Mouse (Mus musculus) hindbrain, embryonic 12.5 days (tissue): ENCODE results near the gene Adam17. TPM values are rescaled to one million over a fixed set of nuclear protein-coding genes. Genes with fewer than 3 reads are reported as not detected.

Source experiments
- ATAC-seq: fragments of 200-750 bp; cut with Nextera tagmentation; 2 replicates; pipeline ENCODE4 v1.8.0; 2017; ENCODE audit warnings: moderate TSS enrichment; ENCODE audit not compliant: low FRiP score
- H3K27ac ChIP-seq: fragments of 300-500 bp; sonication (generic); 2 replicates; pipeline ENCODE4 v1.5.1; 2016; ENCODE audit warnings: mild to moderate bottlenecking
- H3K27me3 ChIP-seq: fragments of 300-500 bp; sonication (generic); 2 replicates; pipeline ENCODE4 v1.6.1; 2016; ENCODE audit warnings: mild to moderate bottlenecking
- H3K36me3 ChIP-seq: fragments of 300-500 bp; sonication (generic); 2 replicates; pipeline ENCODE4 v1.6.1; 2016; ENCODE audit warnings: mild to moderate bottlenecking
- H3K4me1 ChIP-seq: fragments of 300-500 bp; sonication (generic); 2 replicates; pipeline ENCODE4 v1.6.1; 2016
- H3K4me2 ChIP-seq: fragments of 300-500 bp; sonication (generic); replicated peaks from 2 replicates; pipeline ENCODE4 v1.6.1; 2016; ENCODE audit warnings: mild to moderate bottlenecking
- H3K4me3 ChIP-seq: fragments of 300-500 bp; sonication (generic); 2 replicates; pipeline ENCODE4 v1.5.1; 2016; ENCODE audit warnings: mild to moderate bottlenecking
- H3K9ac ChIP-seq: fragments of 300-500 bp; sonication (generic); 2 replicates; pipeline ENCODE4 v1.6.1; 2016; ENCODE audit warnings: mild to moderate bottlenecking, moderate library complexity
- H3K9me3 ChIP-seq: fragments of 300-500 bp; sonication (generic); replicated peaks from 2 replicates; pipeline ENCODE4 v1.6.1; 2016; ENCODE audit warnings: mild to moderate bottlenecking
- WGBS: fragments of 180-500 bp; shearing (Covaris S2); methylation state at CpG from one replicate; pipeline ENCODE4 v1.1.7; 2016; 5-methylcytosine and 5-hydroxymethylcytosine counted together
- polyA plus RNA-seq: library from polyadenylated mRNA; unstranded; fragments of >200 nt; fragmentation: Nextera tagmentation; extraction: Ambion mirVana; gene quantifications from 2 replicates; pipeline ENCODE4 v1.2.1, GENCODE M21; 2016

Adam17 gene
- polyA plus RNA-seq, 1 experiment from 2014 or later: 40.7 TPM

- Histone ChIP-seq H3K27me3 (no peaks in the 10 kb centered on the region), H3K4me2 (no peak overlapping the region), H3K27ac (no peak overlapping the region), H3K9me3 (no peaks in the 10 kb centered on the region), H3K4me1 (peaks cover 19% of the 10 kb centered on the region), H3K9ac (no peak overlapping the region), H3K4me3 (no peak overlapping the region), H3K36me3 (peaks cover 43% of the 10 kb centered on the region)
- 86% methylated on average over 6 of the region's 6 CpGs for WGBS
- no peak for ATAC-seq
Measured at GRCm38 (mm10) chr12:21289651-21290050, 83.8 kb downstream of the Adam17 start.

DNA sequence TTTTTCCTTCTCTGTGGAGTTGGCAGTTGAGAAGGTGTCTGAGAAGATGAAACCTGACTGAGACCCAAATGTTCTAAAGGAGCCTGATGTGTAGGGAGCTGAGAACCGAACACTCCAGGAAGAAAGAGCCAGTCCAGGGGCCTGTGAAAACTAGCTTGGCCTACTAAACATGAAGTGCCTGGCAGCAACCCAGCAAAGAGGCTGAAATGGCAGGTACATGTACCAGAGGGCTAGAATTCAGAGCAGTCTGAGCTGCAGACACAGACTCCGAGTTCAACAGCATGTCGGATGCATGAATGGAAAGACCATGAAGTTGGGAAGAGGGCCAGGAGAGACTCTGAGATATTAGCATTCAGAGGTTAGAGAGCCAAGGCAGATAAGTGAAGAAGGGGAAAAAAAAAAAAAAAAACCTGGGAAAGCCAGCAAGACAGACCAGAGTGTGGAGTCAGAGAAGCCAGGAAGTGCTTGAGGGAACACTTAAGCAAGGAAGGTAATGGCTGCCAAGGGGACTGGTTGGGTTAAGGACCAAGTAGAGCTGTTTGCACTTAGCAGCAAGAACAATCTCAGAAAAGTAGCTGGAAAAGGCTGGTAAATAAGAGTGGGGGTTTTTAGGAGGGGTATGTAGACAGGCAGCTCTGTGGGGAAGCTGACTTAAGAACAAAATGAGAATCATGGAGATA, 84.6 kb downstream of the Adam17 start:
- H3K9me3 ChIP-seq: no peaks in the 10 kb centered on the region
- no peak for ATAC-seq
- 98% methylated on average over 3 of the region's 3 CpGs for WGBS
- no peaks in the 10 kb centered on the region for H3K27me3 ChIP-seq
- H3K4me3 ChIP-seq: no peak overlapping the region
- H3K27ac ChIP-seq: no peak overlapping the region
- H3K9ac ChIP-seq: no peak overlapping the region
- peaks cover 19% of the 10 kb centered on the region for H3K4me1 ChIP-seq
- H3K36me3 ChIP-seq: peaks cover 35% of the 10 kb centered on the region
- H3K4me2 ChIP-seq: no peak overlapping the region

- H3K4me2 ChIP-seq: peak overlapping the region; percentile 53
- no peaks in the 10 kb centered on the region for H3K9me3 ChIP-seq
- peak; percentile 55 for ATAC-seq
- H3K9ac ChIP-seq: peak overlapping the region; percentile 67
- H3K36me3 ChIP-seq: peaks cover 17% of the 10 kb centered on the region
- H3K27ac ChIP-seq: peak overlapping the region; percentile 80
- WGBS: 37% methylated on average over 18 of the region's 18 CpGs
- peak overlapping the region; percentile 53 for H3K4me3 ChIP-seq
- H3K27me3 ChIP-seq: no peaks in the 10 kb centered on the region
- peaks cover 19% of the 10 kb centered on the region for H3K4me1 ChIP-seq
Measured at GRCm38 (mm10) chr12:21286712-21287650, 86.5 kb downstream of the Adam17 start.

- Histone ChIP-seq H3K9ac (peak within 1 kb of the TSS; percentile 79), H3K27me3 (no peaks in the 10 kb centered on the region), H3K4me2 (peak within 1 kb of the TSS; percentile 75), H3K4me1 (peaks cover 19% of the 10 kb centered on the region), H3K4me3 (peak within 1 kb of the TSS; percentile 53), H3K9me3 (no peaks in the 10 kb centered on the region), H3K27ac (peak within 1 kb of the TSS; percentile 80), H3K36me3 (peaks cover 10% of the 10 kb centered on the region)
- under 1% methylated on average over 28 of the region's 28 CpGs for WGBS
- ATAC-seq: peak; percentile 96
Measured at GRCm38 (mm10) chr12:21286243-21286622, 87.2 kb downstream of the Adam17 start, which contains the start of gene Itgb1bp1. Itgb1bp1 (minus strand) TSS chr12:21286284.

- under 1% methylated on average over 46 of the region's 47 CpGs for WGBS
Measured at GRCm38 (mm10) chr12:21285508-21286242, 87.8 kb downstream of the Adam17 start.

DNA sequence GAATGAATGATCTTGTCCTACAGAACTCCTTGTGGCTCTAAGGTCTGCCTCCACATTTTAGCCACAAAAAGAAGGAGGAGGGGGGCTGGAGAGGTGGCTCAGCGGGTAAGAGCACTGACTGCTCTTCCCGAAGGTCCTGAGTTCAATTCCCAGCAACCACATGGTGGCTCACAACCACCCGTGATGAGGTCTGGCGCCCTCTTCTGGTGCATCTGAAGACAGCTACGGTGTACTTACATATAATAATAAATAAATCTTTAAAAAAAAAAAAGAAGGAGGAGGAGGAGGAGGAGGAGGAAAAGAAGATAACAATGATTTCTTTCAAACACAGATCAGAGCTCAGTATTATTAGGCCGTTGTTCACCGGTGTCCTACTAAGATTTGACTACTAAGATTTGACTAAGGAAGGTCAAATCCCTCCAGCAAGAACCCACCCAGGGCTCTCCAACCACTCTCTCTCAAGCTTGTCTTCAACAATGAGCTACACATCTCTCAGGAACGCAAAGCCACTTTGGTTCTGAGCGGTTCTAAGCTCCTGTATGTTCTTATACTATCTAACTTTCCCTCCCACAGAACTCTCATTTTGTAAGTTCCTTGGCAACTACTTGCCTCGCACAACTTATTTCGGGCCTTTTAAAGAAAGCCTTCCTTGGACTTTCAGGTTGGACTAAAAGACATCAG, 88.5 kb downstream of the Adam17 start, which contains the start of gene Cpsf3:
Gene Cpsf3 (plus strand): TSS at position 631 of the 681 bp plus-strand sequence.
- WGBS: 48% methylated on average over 11 of the region's 11 CpGs
- ATAC-seq: no peak

More at GRCm38 (mm10) chr12:21285508-21286242, 87.8 kb downstream of the Adam17 start:
- ATAC-seq: peak; percentile 86; the same call in 1 of the 2 replicates
- Histone ChIP-seq H3K4me2 (peak overlapping the region; percentile 75), H3K27me3 (no peaks in the 10 kb centered on the region), H3K36me3 (peaks cover 8% of the 10 kb centered on the region; the same call in 1 of the 2 replicates), H3K4me3 (peak overlapping the region; percentile 53), H3K4me1 (peaks cover 19% of the 10 kb centered on the region), H3K27ac (peak overlapping the region; percentile 80), H3K9ac (peak overlapping the region; percentile 79), H3K9me3 (no peaks in the 10 kb centered on the region)

GRCm38 (mm10) chr12:21277352-21277864, 96.0 kb downstream of the Adam17 start:
- no peak overlapping the region for H3K27ac ChIP-seq
- H3K9me3 ChIP-seq: no peaks in the 10 kb centered on the region
- ATAC-seq: no peak
- H3K4me3 ChIP-seq: no peak overlapping the region
- H3K27me3 ChIP-seq: no peaks in the 10 kb centered on the region
- no peak overlapping the region for H3K4me2 ChIP-seq
- no peaks in the 10 kb centered on the region for H3K4me1 ChIP-seq
- WGBS: 86% methylated on average over 1 of the region's 1 CpGs
- peaks cover 6% of the 10 kb centered on the region; the same call in 1 of the 2 replicates for H3K36me3 ChIP-seq
- H3K9ac ChIP-seq: no peak overlapping the region

More for the DNA sequence above, 88.5 kb downstream of the Adam17 start, which contains the start of gene Cpsf3:
- Histone ChIP-seq H3K4me2 (peak within 1 kb of the TSS; percentile 75), H3K27me3 (no peaks in the 10 kb centered on the region), H3K4me3 (peak within 1 kb of the TSS; percentile 53), H3K27ac (peak within 1 kb of the TSS; percentile 80), H3K9ac (peak within 1 kb of the TSS; percentile 79), H3K9me3 (no peaks in the 10 kb centered on the region), H3K36me3 (0 out of 2 replicates have a peak, but pooled peaks cover under 1% of the 10 kb centered on the region), H3K4me1 (peaks cover 19% of the 10 kb centered on the region)

DNA sequence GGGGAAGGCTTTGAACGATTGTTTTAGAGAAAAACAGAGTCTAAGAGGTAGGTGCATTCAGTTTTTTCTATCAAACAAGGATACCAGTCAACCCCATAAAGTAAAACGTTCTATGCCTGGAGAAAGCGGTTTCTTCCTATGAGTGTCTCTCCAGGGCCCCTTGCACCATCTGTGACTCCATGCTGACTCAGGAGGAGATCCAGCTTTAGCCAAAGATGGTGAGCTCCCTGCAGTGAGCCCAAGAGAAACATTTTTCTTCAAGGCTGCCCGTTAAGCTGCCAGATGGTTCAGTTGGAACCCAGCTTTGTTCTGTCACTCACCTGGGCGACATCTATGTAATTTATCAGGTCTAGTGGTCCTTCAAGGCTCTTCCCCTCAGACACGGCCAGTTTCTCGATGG, 99.0 kb downstream of the Adam17 start:
- Histone ChIP-seq H3K27me3 (no peaks in the 10 kb centered on the region), H3K9ac (no peak overlapping the region), H3K27ac (no peak overlapping the region), H3K4me3 (no peak overlapping the region), H3K4me2 (no peak overlapping the region), H3K9me3 (no peaks in the 10 kb centered on the region), H3K4me1 (no peaks in the 10 kb centered on the region), H3K36me3 (peaks cover 34% of the 10 kb centered on the region)
- ATAC-seq: no peak
- WGBS: 70% methylated on average over 7 of the region's 7 CpGs

Other genes with a start within 250 kb of the Adam17 start
- 113 and 118 TPM in 2 replicates for gene Cpsf3, start 88.2 kb downstream of the Adam17 start, polyA plus RNA-seq
- gene Itgb1bp1, start 87.3 kb downstream of the Adam17 start, polyA plus RNA-seq: 36.5 and 39.6 TPM in 2 replicates
- 40.2 and 42.8 TPM in 2 replicates for gene Iah1, start 57.2 kb downstream of the Adam17 start, polyA plus RNA-seq
- 1,102 and 1,155 TPM in 2 replicates for gene Ywhaq, start 44.0 kb upstream of the Adam17 start, polyA plus RNA-seq